Mouse (Mus musculus) embryonic facial prominence, embryonic 14.5 days (tissue): Measurements from ENCODE around the gene Lrrc74a. TPM values are rescaled to one million over a fixed set of nuclear protein-coding genes. Genes with fewer than 3 reads are reported as not detected.

ENCODE experiments used
- ATAC-seq: fragments of 200-750 bp; cut with Nextera tagmentation; 2 replicates; pipeline ENCODE4 v1.8.0; 2017; ENCODE audit warnings: low read depth, moderate number of reproducible peaks, moderate TSS enrichment
- DNase-seq: peaks from one replicate; pipeline ENCODE4 v3.0.0-alpha.2; 2015; ENCODE audit warnings: low spot score
- H3K27ac ChIP-seq: fragments of 300-500 bp; sonication (generic); replicated peaks from 2 replicates; pipeline ENCODE4 v1.5.1; 2014; ENCODE audit warnings: low read depth, mild to moderate bottlenecking, low read length, moderate library complexity
- H3K27me3 ChIP-seq: fragments of 300-500 bp; sonication (generic); replicated peaks from 2 replicates; pipeline ENCODE4 v1.6.1; 2014; ENCODE audit warnings: low read length; ENCODE audit not compliant: control insufficient read depth, insufficient read depth
- H3K36me3 ChIP-seq: fragments of 300-500 bp; sonication (generic); 2 replicates; pipeline ENCODE4 v1.6.1; 2014; ENCODE audit warnings: low read length, mixed read lengths; ENCODE audit not compliant: control insufficient read depth, insufficient read depth
- H3K4me1 ChIP-seq: fragments of 300-500 bp; sonication (generic); 2 replicates; pipeline ENCODE4 v1.6.1; 2014; ENCODE audit warnings: antibody characterized with exemption, low read length; ENCODE audit not compliant: control insufficient read depth, insufficient read depth
- H3K4me2 ChIP-seq: fragments of 300-500 bp; sonication (generic); 2 replicates; pipeline ENCODE4 v1.6.1; 2014; ENCODE audit warnings: low read depth, mild to moderate bottlenecking, low read length, moderate library complexity, mixed read lengths
- H3K4me3 ChIP-seq: fragments of 300-500 bp; sonication (generic); 2 replicates; pipeline ENCODE4 v1.5.1; 2014; ENCODE audit warnings: low read depth, mild to moderate bottlenecking, low read length
- H3K9ac ChIP-seq: fragments of 300-500 bp; sonication (generic); 2 replicates; pipeline ENCODE4 v1.6.1; 2014; ENCODE audit warnings: low read depth, mild to moderate bottlenecking, low read length, moderate library complexity, mixed read lengths
- H3K9me3 ChIP-seq: fragments of 300-500 bp; sonication (generic); 2 replicates; pipeline ENCODE4 v1.6.1; 2016; ENCODE audit warnings: low read length; ENCODE audit not compliant: control insufficient read depth
- WGBS: fragments of 180-500 bp; shearing (Covaris S2); extraction: QIAGEN DNeasy Blood & Tissue Kit; methylation state at CpG from one replicate; pipeline ENCODE4 v1.1.7; 2014; 5-methylcytosine and 5-hydroxymethylcytosine counted together
- polyA plus RNA-seq: library from polyadenylated mRNA; unstranded; fragments of >200 nt; fragmentation: Nextera tagmentation; extraction: Ambion mirVana; gene quantifications from 2 replicates; pipeline ENCODE4 v1.2.1, GENCODE M21; 2014

Gene Lrrc74a
- polyA plus RNA-seq, 1 experiment from 2014 or later: not detected

DNA sequence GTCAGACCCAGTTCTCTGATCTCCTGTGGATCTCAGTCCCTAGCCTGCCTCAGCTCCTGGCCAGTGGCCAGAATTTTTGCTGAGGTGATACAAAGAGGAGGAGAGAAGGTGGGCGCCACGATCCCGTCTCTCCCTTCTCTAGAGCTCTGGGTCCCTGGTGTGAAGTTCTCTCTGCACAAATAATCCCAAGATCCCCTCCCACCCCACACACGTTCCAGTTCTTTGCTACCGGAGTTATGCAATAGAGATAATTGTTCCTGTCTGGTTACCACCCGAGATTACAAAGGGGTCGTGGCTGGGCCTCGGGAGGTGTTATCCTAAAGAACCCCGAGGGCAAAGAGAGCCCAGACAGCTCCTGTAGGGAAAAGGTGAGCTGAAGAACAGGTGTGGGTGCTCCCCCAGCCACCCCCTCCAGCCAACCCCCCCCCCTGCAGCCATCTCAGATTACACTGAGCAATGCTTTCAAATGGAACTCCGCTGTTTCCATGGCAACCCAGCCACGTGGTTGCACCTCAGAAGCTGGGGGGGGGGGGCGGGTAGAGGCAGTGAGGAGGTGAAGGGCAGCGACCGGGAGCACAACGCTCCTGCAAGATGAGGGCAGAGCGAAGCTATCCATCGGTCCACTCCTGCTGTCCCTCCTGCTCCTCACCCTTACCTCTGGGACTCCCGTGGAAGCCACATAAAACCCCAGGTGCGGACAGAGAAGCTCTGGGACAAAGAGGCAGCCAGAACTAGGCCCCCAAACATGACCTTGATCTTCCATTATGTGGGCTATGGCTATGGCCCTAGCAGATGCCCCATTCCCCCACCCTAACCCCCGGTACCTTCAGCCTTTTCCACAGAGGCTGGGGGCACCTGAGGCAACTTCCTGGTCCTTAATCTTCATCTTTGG is 72.1 kb downstream of the Lrrc74a start:
- H3K9ac ChIP-seq: peak overlapping the region; percentile 32; the same call in 1 of the 2 replicates
- peaks cover 75% of the 10 kb centered on the region for H3K4me1 ChIP-seq
- H3K36me3 ChIP-seq: no peaks in the 10 kb centered on the region
- no peaks in the 10 kb centered on the region for H3K9me3 ChIP-seq
- ATAC-seq: peak; percentile 13; the same call in 1 of the 2 replicates
- peak overlapping the region; percentile 40 for H3K4me2 ChIP-seq
- 9% methylated on average over 13 of the region's 20 CpGs for WGBS
- H3K27ac ChIP-seq: peak overlapping the region; percentile 84
- H3K27me3 ChIP-seq: no peaks in the 10 kb centered on the region
- DNase-seq: peak; percentile 94
- no peak overlapping the region for H3K4me3 ChIP-seq

DNA sequence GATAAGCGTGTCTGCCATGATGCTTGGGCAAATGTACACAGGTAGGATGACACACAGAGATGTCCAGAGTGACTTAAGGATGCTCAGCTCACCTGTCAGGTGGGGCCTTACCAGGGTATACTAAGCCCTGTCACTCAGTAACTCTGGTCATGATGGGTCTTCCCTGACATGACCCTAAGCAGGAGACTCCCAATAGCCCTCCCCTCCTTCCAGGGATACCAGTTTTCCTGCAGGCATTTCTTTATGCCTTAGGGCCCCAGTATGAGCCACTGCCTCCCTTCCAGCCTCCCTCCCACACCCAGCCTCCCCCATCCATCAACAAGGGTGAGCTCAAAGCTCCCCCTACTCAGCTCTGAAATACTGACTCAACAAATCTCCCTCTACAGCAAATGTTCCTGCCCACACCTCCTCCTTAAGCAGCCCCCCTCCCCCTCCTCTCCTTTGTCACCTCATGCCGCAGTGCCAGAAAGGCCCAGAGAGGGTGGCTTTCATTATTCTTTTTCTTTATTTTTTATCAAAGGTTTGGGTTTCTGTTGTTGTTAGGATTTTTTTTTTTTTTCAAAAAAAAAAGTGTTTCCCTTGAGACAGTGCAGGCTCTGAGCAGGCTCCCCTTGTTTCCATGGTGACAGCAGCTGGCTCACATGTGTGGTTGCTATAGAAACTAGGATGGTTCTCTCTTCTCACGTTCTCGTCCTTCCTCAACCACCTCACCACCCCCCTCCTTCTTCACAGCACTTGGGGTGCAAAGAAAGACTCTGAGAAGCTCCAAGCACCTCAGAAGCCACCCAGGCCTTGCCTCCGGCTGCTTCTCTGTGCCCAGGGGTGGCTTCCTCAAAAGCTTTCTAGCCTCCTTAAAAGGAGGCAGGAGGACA is 73.0 kb downstream of the Lrrc74a start:
- DNase-seq (peak; percentile 89), ATAC-seq (peak; percentile 64)
- H3K4me2 ChIP-seq: peak overlapping the region; percentile 40; the same call in 1 of the 2 replicates
- H3K4me3 ChIP-seq: no peak overlapping the region
- 19% methylated on average over 5 of the region's 5 CpGs for WGBS
- H3K9ac ChIP-seq: 0 out of 2 replicates have a peak overlapping the region, but pooled peaks have one; percentile 9
- H3K4me1 ChIP-seq: peaks cover 71% of the 10 kb centered on the region
- H3K36me3 ChIP-seq: no peaks in the 10 kb centered on the region
- H3K27me3 ChIP-seq: no peaks in the 10 kb centered on the region
- H3K9me3 ChIP-seq: no peaks in the 10 kb centered on the region
- peak overlapping the region; percentile 84 for H3K27ac ChIP-seq

DNA sequence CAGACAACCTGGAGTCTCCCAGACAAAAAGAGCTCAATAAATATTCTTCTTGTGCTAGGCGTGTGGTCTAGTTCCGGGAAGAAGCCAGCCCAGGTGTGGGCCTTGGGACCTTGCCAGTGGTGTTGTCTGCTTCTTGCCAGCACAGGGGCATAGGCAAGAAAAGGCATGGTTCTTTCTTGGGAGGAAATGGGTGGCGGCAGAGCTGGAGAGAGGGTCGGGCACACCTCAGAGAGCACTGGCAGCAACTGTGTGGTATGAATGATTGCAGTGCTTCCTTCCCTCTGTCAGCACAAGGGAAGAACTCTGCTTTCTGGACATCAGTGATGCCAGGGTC is 73.6 kb downstream of the Lrrc74a start:
- ATAC-seq (no peak), DNase-seq (no peak)
- H3K9ac ChIP-seq: 0 out of 2 replicates have a peak overlapping the region, but pooled peaks have one; percentile 9
- H3K27ac ChIP-seq: peak overlapping the region; percentile 84
- H3K4me1 ChIP-seq: peaks cover 65% of the 10 kb centered on the region
- H3K4me2 ChIP-seq: no peak overlapping the region
- no peak overlapping the region for H3K4me3 ChIP-seq
- no peaks in the 10 kb centered on the region for H3K9me3 ChIP-seq
- 31% methylated on average over 4 of the region's 4 CpGs for WGBS
- no peaks in the 10 kb centered on the region for H3K27me3 ChIP-seq
- H3K36me3 ChIP-seq: no peaks in the 10 kb centered on the region

GRCm38 (mm10) chr12:86808856-86809255 is 74.7 kb downstream of the Lrrc74a start:
- no peaks in the 10 kb centered on the region for H3K36me3 ChIP-seq
- no peak for DNase-seq
- no peaks in the 10 kb centered on the region for H3K9me3 ChIP-seq
- H3K27ac ChIP-seq: no peak overlapping the region
- no peaks in the 10 kb centered on the region for H3K27me3 ChIP-seq
- no peak overlapping the region for H3K4me3 ChIP-seq
- WGBS: 81% methylated on average over 4 of the region's 4 CpGs
- H3K4me1 ChIP-seq: peaks cover 54% of the 10 kb centered on the region
- no peak overlapping the region for H3K4me2 ChIP-seq
- H3K9ac ChIP-seq: no peak overlapping the region
- ATAC-seq: no peak

GRCm38 (mm10) chr12:86810040-86810439 is 75.9 kb downstream of the Lrrc74a start:
- Histone ChIP-seq H3K9me3 (no peaks in the 10 kb centered on the region), H3K4me1 (peaks cover 44% of the 10 kb centered on the region), H3K9ac (no peak overlapping the region), H3K36me3 (no peaks in the 10 kb centered on the region), H3K27me3 (no peaks in the 10 kb centered on the region), H3K4me2 (no peak overlapping the region), H3K4me3 (no peak overlapping the region), H3K27ac (no peak overlapping the region)
- WGBS: 85% methylated on average over 1 of the region's 1 CpGs
- ATAC-seq (no peak), DNase-seq (no peak)

DNA sequence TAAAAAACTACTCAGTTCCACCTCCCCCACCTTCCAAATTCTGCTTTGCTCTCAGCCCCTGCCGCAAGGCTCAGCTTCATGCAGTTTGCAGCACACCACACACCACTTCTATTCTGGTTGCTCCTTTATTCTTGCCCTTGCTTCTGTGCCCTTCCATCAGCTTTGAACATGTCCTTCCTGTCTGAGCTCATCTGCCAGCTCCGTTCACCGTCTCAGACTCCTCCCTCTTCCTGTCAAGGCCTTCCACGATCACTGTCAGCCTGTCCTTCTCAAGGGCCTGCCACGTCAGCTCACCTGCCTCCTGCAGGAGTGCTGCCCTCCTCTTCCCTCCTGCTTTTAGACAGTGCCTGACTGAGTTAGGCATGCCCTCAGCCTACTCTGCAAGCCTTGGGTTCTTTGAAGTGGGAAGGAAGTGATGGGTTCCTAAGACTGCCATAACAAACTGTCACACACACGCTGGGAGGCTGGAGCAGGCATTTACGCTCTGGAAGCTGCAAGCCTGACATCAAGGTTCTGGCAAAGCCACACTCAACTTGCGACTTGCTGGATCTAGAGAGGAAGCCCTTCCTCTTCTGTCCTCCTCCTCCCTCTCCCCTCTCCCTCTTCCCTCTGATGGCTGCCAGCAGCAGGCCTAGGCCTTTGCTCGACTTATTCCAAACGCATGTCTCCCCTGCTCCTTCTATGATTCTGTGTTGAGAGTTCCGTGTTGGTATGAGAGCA is 76.7 kb downstream of the Lrrc74a start:
- Histone ChIP-seq H3K4me3 (no peak overlapping the region), H3K27ac (peak overlapping the region; percentile 41), H3K9ac (peak overlapping the region; percentile 34; the same call in 1 of the 2 replicates), H3K4me2 (no peak overlapping the region), H3K36me3 (no peaks in the 10 kb centered on the region), H3K27me3 (no peaks in the 10 kb centered on the region), H3K9me3 (no peaks in the 10 kb centered on the region), H3K4me1 (peaks cover 39% of the 10 kb centered on the region)
- no peak for ATAC-seq
- 43% methylated on average over 11 of the region's 11 CpGs for WGBS
- DNase-seq: peak; percentile 51

DNA sequence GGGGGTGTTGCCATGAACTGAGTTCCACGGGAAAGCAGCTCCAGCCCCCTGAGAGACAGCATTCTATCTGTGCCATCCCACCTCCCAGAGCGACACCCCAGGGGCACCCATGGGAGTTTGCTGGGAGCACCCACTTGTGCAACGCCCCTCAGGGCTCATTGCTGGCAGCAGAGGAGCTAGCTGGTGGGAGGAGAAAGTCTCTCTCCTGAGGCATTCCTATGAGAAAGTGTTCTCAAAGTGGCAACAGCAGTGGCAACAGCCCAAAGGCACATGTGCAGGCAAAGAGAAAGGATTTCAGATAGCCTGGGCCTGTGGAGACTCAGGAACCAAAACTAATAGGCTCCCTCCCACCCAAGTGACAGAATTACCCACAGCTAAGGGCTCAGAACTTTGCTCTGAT is 78.6 kb downstream of the Lrrc74a start:
- Histone ChIP-seq H3K27me3 (no peaks in the 10 kb centered on the region), H3K4me2 (no peak overlapping the region), H3K9me3 (no peaks in the 10 kb centered on the region), H3K27ac (no peak overlapping the region), H3K9ac (no peak overlapping the region), H3K4me1 (peaks cover 31% of the 10 kb centered on the region), H3K4me3 (no peak overlapping the region), H3K36me3 (no peaks in the 10 kb centered on the region)
- DNase-seq: no peak
- WGBS: 63% methylated on average over 3 of the region's 3 CpGs
- no peak for ATAC-seq
